Mouse (Mus musculus) embryonic facial prominence, embryonic 14.5 days (tissue): ENCODE data around the gene Fxyd5. TPM values are rescaled to one million over a fixed set of nuclear protein-coding genes. Genes with fewer than 3 reads are reported as not detected.
A peak's percentile ranks its signal among the peaks of the same experiment; 100 is the strongest.

Source experiments
- ATAC-seq: fragments of 200-750 bp; cut with Nextera tagmentation; 2 replicates; pipeline ENCODE4 v1.8.0; 2017; ENCODE audit warnings: low read depth, moderate number of reproducible peaks, moderate TSS enrichment
- DNase-seq: peaks from one replicate; pipeline ENCODE4 v3.0.0-alpha.2; 2015; ENCODE audit warnings: low spot score
- H3K27ac ChIP-seq: fragments of 300-500 bp; sonication (generic); replicated peaks from 2 replicates; pipeline ENCODE4 v1.5.1; 2014; ENCODE audit warnings: low read depth, mild to moderate bottlenecking, low read length, moderate library complexity
- H3K27me3 ChIP-seq: fragments of 300-500 bp; sonication (generic); replicated peaks from 2 replicates; pipeline ENCODE4 v1.6.1; 2014; ENCODE audit warnings: low read length; ENCODE audit not compliant: control insufficient read depth, insufficient read depth
- H3K36me3 ChIP-seq: fragments of 300-500 bp; sonication (generic); 2 replicates; pipeline ENCODE4 v1.6.1; 2014; ENCODE audit warnings: low read length, mixed read lengths; ENCODE audit not compliant: control insufficient read depth, insufficient read depth
- H3K4me1 ChIP-seq: fragments of 300-500 bp; sonication (generic); 2 replicates; pipeline ENCODE4 v1.6.1; 2014; ENCODE audit warnings: antibody characterized with exemption, low read length; ENCODE audit not compliant: control insufficient read depth, insufficient read depth
- H3K4me2 ChIP-seq: fragments of 300-500 bp; sonication (generic); 2 replicates; pipeline ENCODE4 v1.6.1; 2014; ENCODE audit warnings: low read depth, mild to moderate bottlenecking, low read length, moderate library complexity, mixed read lengths
- H3K4me3 ChIP-seq: fragments of 300-500 bp; sonication (generic); 2 replicates; pipeline ENCODE4 v1.5.1; 2014; ENCODE audit warnings: low read depth, mild to moderate bottlenecking, low read length
- H3K9ac ChIP-seq: fragments of 300-500 bp; sonication (generic); 2 replicates; pipeline ENCODE4 v1.6.1; 2014; ENCODE audit warnings: low read depth, mild to moderate bottlenecking, low read length, moderate library complexity, mixed read lengths
- H3K9me3 ChIP-seq: fragments of 300-500 bp; sonication (generic); 2 replicates; pipeline ENCODE4 v1.6.1; 2016; ENCODE audit warnings: low read length; ENCODE audit not compliant: control insufficient read depth
- whole genome bisulfite sequencing: fragments of 180-500 bp; shearing (Covaris S2); extraction: QIAGEN DNeasy Blood & Tissue Kit; methylation state at CpG from one replicate; pipeline ENCODE4 v1.1.7; 2014; 5-methylcytosine and 5-hydroxymethylcytosine counted together
- polyA plus RNA-seq: library from polyadenylated mRNA; unstranded; fragments of >200 nt; fragmentation: Nextera tagmentation; extraction: Ambion mirVana; gene quantifications from 2 replicates; pipeline ENCODE4 v1.2.1, GENCODE M21; 2014

Gene Fxyd5
- polyA plus RNA-seq, 1 experiment from 2014 or later: 64.6 TPM

GRCm38 (mm10) chr7:31041662-31042315 lies 492 bp downstream of the Fxyd5 start:
- peaks cover 27% of the 10 kb centered on the region for H3K27me3 ChIP-seq
- no peak overlapping the region for H3K27ac ChIP-seq
- H3K4me2 ChIP-seq: peak overlapping the region; percentile 46
- peak overlapping the region; percentile 43; the same call in 1 of the 2 replicates for H3K9ac ChIP-seq
- peak; percentile 32 for DNase-seq
- no peaks in the 10 kb centered on the region for H3K36me3 ChIP-seq
- H3K4me3 ChIP-seq: peak overlapping the region; percentile 13
- WGBS: 2% methylated on average over 24 of the region's 28 CpGs
- H3K9me3 ChIP-seq: no peaks in the 10 kb centered on the region
- peak; percentile 64 for ATAC-seq
- H3K4me1 ChIP-seq: 0 out of 2 replicates have a peak, but pooled peaks cover 4% of the 10 kb centered on the region

GRCm38 (mm10) chr7:31041023-31041407 lies 1.3 kb downstream of the Fxyd5 start:
- Histone ChIP-seq H3K9me3 (no peaks in the 10 kb centered on the region), H3K4me1 (0 out of 2 replicates have a peak, but pooled peaks cover 4% of the 10 kb centered on the region), H3K4me3 (peak overlapping the region; percentile 13; the same call in 1 of the 2 replicates), H3K27ac (no peak overlapping the region), H3K27me3 (peaks cover 27% of the 10 kb centered on the region), H3K4me2 (peak overlapping the region; percentile 46; the same call in 1 of the 2 replicates), H3K9ac (no peak overlapping the region), H3K36me3 (no peaks in the 10 kb centered on the region)
- DNase-seq (no peak), ATAC-seq (no peak)
- WGBS: 30% methylated on average over 8 of the region's 8 CpGs

DNA sequence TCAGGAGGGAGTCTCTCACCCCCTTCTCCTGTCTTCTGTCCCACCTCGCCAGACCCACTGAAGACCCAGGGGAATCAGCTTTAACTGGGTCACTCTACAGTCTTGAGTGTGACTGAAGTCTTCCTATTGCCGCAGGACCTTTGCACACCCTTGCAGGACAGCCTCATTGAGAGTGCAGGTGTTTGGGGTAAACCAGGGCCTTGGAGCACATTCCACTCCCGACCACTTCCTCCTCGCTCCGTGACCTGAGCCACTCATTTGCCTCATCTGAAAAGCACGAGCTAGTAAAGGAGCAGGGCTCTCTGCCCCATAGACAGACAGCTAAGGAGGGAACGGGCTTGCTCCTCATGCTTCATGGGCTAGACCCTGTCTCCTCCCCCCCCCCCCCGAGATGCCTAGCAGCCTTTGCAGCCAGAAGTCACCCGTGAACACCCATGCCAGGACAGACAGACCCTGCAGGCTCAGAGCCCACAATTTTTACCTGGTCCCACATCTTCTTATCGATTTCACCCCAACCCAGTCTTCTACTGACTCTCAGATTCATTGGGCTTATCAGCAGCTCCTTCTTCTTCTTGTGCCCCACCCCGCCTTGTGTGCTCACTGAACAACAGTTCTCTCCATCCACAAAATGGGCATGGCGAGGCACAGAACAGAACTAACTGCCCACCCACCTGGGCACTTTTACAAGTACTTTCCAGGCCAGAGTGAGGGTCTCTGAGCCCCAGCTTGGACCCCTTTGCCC lies 1.8 kb downstream of the Fxyd5 start:
- no peak overlapping the region for H3K4me3 ChIP-seq
- H3K9ac ChIP-seq: no peak overlapping the region
- peaks cover 27% of the 10 kb centered on the region for H3K27me3 ChIP-seq
- H3K4me1 ChIP-seq: 0 out of 2 replicates have a peak, but pooled peaks cover 4% of the 10 kb centered on the region
- ATAC-seq: no peak
- no peak for DNase-seq
- no peak overlapping the region for H3K4me2 ChIP-seq
- no peaks in the 10 kb centered on the region for H3K9me3 ChIP-seq
- H3K36me3 ChIP-seq: no peaks in the 10 kb centered on the region
- no peak overlapping the region for H3K27ac ChIP-seq
- 69% methylated on average over 11 of the region's 12 CpGs for WGBS

GRCm38 (mm10) chr7:31039011-31039410 lies 3.3 kb downstream of the Fxyd5 start:
- Histone ChIP-seq H3K36me3 (no peaks in the 10 kb centered on the region), H3K4me1 (0 out of 2 replicates have a peak, but pooled peaks cover 4% of the 10 kb centered on the region), H3K4me2 (no peak overlapping the region), H3K9ac (no peak overlapping the region), H3K27me3 (peaks cover 25% of the 10 kb centered on the region), H3K27ac (no peak overlapping the region), H3K9me3 (no peaks in the 10 kb centered on the region), H3K4me3 (no peak overlapping the region)
- DNase-seq (no peak), ATAC-seq (no peak)
- WGBS: 87% methylated on average over 4 of the region's 4 CpGs

DNA sequence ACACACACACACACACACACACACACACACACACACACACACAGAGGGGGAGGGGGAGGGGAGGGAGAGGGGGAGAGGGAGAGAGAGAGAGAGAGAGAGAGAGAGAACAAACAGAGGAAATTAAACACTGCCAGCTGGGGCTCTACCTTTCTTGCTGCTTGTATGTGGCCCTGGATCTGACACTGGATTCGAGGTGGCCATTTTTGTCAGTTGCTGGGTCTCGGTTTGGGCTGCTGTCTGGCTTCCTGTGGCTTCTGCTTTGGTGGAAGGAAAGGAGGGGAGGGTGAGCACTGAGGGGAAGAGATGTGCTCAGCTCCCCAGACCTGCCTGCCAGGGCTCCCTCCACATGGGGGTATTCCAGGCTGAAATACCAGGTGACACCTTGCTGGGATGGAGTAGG lies 4.6 kb downstream of the Fxyd5 start:
- 0 out of 2 replicates have a peak, but pooled peaks cover 19% of the 10 kb centered on the region for H3K27me3 ChIP-seq
- 0 out of 2 replicates have a peak, but pooled peaks cover 4% of the 10 kb centered on the region for H3K4me1 ChIP-seq
- H3K9me3 ChIP-seq: no peaks in the 10 kb centered on the region
- no peaks in the 10 kb centered on the region for H3K36me3 ChIP-seq
- no peak overlapping the region for H3K4me2 ChIP-seq
- WGBS: 56% methylated on average over 2 of the region's 2 CpGs
- ATAC-seq (no peak), DNase-seq (no peak)
- H3K4me3 ChIP-seq: no peak overlapping the region
- H3K27ac ChIP-seq: no peak overlapping the region
- no peak overlapping the region for H3K9ac ChIP-seq

DNA sequence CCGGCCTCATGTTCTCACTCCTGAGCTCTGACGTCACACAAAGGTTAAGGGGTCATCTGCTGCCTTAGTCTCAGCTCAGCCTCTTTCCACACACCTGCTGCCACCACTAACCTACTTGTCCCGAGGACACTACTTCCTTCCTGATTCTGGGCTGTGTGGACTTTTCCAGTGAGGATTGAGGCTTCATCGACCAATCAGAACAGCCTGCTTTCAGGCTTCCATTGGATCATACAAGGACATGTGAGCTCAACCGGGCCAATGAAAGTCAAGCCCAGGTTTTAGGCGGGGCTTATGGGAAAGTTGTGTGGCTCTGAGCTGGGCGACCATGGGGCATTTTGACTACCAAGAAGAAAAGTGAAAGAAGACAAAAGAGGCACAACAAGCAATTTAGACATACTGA lies 5.4 kb downstream of the Fxyd5 start:
- Histone ChIP-seq H3K9me3 (no peaks in the 10 kb centered on the region), H3K4me2 (no peak overlapping the region), H3K4me1 (0 out of 2 replicates have a peak, but pooled peaks cover 4% of the 10 kb centered on the region), H3K27ac (no peak overlapping the region), H3K36me3 (no peaks in the 10 kb centered on the region), H3K27me3 (0 out of 2 replicates have a peak, but pooled peaks cover 13% of the 10 kb centered on the region), H3K4me3 (no peak overlapping the region), H3K9ac (no peak overlapping the region)
- no peak for DNase-seq
- ATAC-seq: no peak
- 82% methylated on average over 7 of the region's 7 CpGs for WGBS

DNA sequence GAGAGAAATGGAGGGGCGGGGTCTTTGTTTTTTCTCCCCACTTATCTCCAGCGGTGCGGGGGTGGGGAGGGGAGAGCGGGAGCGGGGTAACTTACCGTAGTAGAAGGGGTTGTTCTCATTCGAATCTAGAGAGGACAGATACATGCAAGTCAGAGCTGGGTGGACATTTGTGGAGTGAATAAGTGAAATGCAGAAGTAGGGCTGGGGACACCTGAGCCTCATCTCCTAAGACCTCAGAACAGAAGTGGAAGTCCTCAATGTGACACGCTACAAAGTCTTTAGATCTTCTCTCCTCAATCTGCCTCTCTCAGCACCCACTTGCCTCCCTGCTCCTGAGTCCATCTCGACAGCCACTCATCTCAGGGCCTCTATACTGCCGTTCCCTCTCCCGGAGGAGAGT lies 7.0 kb downstream of the Fxyd5 start:
- no peak overlapping the region for H3K4me3 ChIP-seq
- DNase-seq (no peak), ATAC-seq (no peak)
- 74% methylated on average over 11 of the region's 11 CpGs for WGBS
- no peaks in the 10 kb centered on the region for H3K9me3 ChIP-seq
- no peak overlapping the region for H3K9ac ChIP-seq
- no peak overlapping the region for H3K27ac ChIP-seq
- no peaks in the 10 kb centered on the region for H3K36me3 ChIP-seq
- H3K27me3 ChIP-seq: no peaks in the 10 kb centered on the region
- H3K4me1 ChIP-seq: no peaks in the 10 kb centered on the region
- no peak overlapping the region for H3K4me2 ChIP-seq

DNA sequence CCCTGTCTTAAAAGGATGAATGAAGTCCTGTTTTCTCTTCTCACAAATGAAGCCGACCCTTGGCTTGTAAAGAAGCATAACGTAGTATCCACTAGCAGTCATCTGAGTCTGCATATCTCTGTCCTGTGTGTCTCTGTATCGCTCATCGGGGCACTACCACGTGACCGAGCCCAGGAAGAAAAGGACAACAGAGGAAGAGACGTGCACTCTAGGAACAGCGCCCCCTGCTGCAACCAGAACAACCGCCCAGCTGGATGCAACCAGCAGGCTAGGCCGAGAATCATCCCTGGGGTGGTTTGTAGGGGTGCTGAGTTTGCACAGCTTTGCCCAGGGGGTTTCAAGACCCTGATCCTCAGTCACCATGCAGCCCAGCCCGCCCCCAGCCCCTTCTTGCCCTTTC lies 7.5 kb downstream of the Fxyd5 start:
- no peak for DNase-seq
- Histone ChIP-seq H3K9ac (no peak overlapping the region), H3K27ac (no peak overlapping the region), H3K27me3 (no peaks in the 10 kb centered on the region), H3K9me3 (no peaks in the 10 kb centered on the region), H3K4me3 (no peak overlapping the region), H3K4me2 (no peak overlapping the region), H3K4me1 (no peaks in the 10 kb centered on the region), H3K36me3 (no peaks in the 10 kb centered on the region)
- no peak for ATAC-seq
- 69% methylated on average over 11 of the region's 11 CpGs for WGBS
